Mouse (Mus musculus) stomach, adult 2 months (tissue): ENCODE data around the gene Olfr843. TPM values are rescaled to one million over a fixed set of nuclear protein-coding genes. Genes with fewer than 3 reads are reported as not detected.

Experiments
- polyA plus RNA-seq: library from polyadenylated mRNA; depleted of rRNA; stranded (reverse); fragments of >200 nt; gene quantifications from 2 replicates; pipeline ENCODE4 v1.2.3, GENCODE M21; 2012; rRNA removed

Olfr843 gene
- polyA plus RNA-seq = not detected in 2 replicates

DNA sequence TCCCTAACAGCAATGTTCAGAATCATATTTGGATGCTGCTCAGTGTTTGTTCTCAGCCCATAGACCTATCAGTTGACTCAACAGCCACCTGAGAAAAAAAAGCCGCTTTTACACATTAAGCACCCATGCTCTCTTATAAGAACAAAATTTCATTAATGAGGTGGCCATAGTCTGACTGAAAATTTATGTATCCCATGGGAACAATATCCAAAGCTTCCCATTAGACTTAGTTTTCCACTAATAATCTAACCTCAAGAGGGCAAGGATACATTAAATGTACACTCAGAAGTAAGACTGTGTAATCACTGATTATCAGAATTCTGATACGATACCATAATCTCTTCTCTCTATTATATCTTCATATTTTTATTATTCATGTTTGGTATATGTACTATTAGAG is at the start of gene Olfr843:
TSS of gene Olfr843 (minus strand) at position 101 of the 400 bp plus-strand sequence.

Other genes with a start within 250 kb of the Olfr843 start
- gene Olfr835, start 219.3 kb downstream of the Olfr843 start, polyA plus RNA-seq = not detected in 2 replicates
- gene Olfr836, start 131.6 kb downstream of the Olfr843 start, polyA plus RNA-seq = not detected in 2 replicates
- gene Olfr837, start 115.7 kb downstream of the Olfr843 start, polyA plus RNA-seq = not detected in 2 replicates
- gene Olfr839-ps1, start 74.7 kb downstream of the Olfr843 start, polyA plus RNA-seq = not detected in 2 replicates
- not detected in 2 replicates for gene Olfr844, start 64.4 kb upstream of the Olfr843 start, polyA plus RNA-seq
- not detected in 2 replicates for gene Olfr845, start 84.5 kb upstream of the Olfr843 start, polyA plus RNA-seq
- gene Olfr846, start 112.0 kb upstream of the Olfr843 start, polyA plus RNA-seq = not detected in 2 replicates
- gene Olfr847, start 126.7 kb upstream of the Olfr843 start, polyA plus RNA-seq = not detected in 2 replicates
- gene Olfr849, start 188.3 kb upstream of the Olfr843 start, polyA plus RNA-seq = not detected in 2 replicates
- not detected in 2 replicates for gene Olfr850, start 226.3 kb upstream of the Olfr843 start, polyA plus RNA-seq
- gene Olfr851, start 241.3 kb upstream of the Olfr843 start, polyA plus RNA-seq = not detected in 2 replicates